Mouse (Mus musculus) olfactory bulb, adult 2 months (tissue): ENCODE data around the gene Deaf1.

Experiments
- CTCF ChIP-seq: fragments of 200-500 bp; IDR thresholded peaks from 2 replicates; pipeline ENCODE4 v1.5.1; 2012; ENCODE audit warnings: low read depth, mild to moderate bottlenecking, low read length, moderate library complexity; ENCODE audit not compliant: insufficient read depth
- POLR2A ChIP-seq: fragments of 200-500 bp; IDR thresholded peaks from 2 replicates; pipeline ENCODE4 v1.6.1; 2012; ENCODE audit warnings: mild to moderate bottlenecking, low read depth, low read length, moderate library complexity; ENCODE audit not compliant: insufficient read depth

DNA sequence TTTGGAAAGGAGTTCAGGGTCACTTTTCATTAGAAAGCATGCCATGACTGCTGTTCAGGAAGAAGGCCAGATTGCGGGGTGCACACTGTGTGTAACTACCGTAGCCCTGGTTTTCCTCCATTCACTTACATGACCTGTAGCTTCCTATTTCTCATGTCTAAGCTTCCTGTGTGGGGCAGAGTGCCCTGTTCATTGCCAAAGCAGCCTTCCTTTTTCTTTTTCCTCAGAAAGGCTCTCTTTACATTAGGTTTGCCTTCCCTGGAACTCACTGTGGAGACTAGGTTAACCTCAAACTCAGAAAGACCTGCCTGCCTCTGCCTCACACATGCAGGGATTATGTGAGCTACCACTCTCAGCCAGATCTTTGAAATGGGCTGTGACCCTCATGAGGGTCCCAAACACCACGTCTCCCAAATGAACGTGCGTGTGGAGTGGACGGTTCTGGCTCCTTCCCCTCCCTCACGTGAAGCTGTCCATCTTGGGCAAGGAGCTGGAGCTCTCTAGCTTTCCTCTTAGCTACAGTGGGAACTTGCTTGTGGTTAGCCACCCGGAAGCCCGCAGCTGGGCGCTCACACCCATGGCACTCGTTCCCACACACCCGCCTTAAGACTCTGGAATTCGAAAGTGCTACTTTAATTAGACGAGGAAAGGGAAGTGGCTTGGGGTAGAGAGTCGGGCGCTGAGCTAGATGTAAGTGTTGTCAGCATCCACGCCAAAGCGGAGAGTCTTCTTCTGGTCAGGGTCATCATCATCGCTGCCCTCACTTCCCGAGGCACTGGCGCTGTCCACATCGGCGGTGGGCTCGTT lies 58.8 kb downstream of the Deaf1 start:
- TF ChIP-seq CTCF = no peak
- no peak for TF ChIP-seq POLR2A
